ENCODE assay signal across 11 mouse cellular contexts in genomic region chr1:106666140-106667088, GRCm38 (mm10). TPM values are rescaled to one million over a fixed set of nuclear protein-coding genes. Genes with fewer than 3 reads are reported as not detected.
DNase-seq lines count a peak whose midpoint lies in the region; ATAC-seq and TF ChIP-seq lines count a peak whose summit lies in the region.
"Had no signal": no experiment of that assay in that cellular context is flagged by ENCODE, and none has a peak within 500 bp of the region (broad histone marks: within the 10 kb centered on the region; RNA-seq: fewer than 3 reads in every experiment).

No protein-coding gene starts in this region.

- no peak for TF ChIP-seq CTCF in heart, postnatal 0 days (IDR thresholded peaks at IDR 0.05; ENCODE audit: low read depth)

- H3K27me3 ChIP-seq in heart, embryonic 12.5 days (replicated peaks), result no peaks in the 10 kb centered on the region
- no peaks in the 10 kb centered on the region for H3K27me3 ChIP-seq in lung, embryonic 16.5 days (ENCODE audit: control insufficient read depth, insufficient read depth, low read depth, low read length)
- H3K27me3 ChIP-seq in heart, postnatal 0 days (ENCODE audit: control insufficient read depth, insufficient read depth, low read length), result no peaks in the 10 kb centered on the region
- no peaks in the 10 kb centered on the region for H3K27me3 ChIP-seq in liver, embryonic 12.5 days (replicated peaks)
- H3K27me3 ChIP-seq: limb, embryonic 12.5 days had no signal

- no peak overlapping the region for H3K4me3 ChIP-seq in heart, embryonic 12.5 days
- no peak overlapping the region for H3K4me3 ChIP-seq in lung, embryonic 16.5 days (ENCODE audit: low read length)
- no peak overlapping the region for H3K4me3 ChIP-seq in heart, postnatal 0 days (ENCODE audit: low read depth, low read length)
- H3K4me3 ChIP-seq in liver, embryonic 12.5 days, result no peak overlapping the region
- H3K4me3 ChIP-seq: limb, embryonic 12.5 days had no signal

- H3K27ac ChIP-seq in heart, embryonic 12.5 days (ENCODE audit: poor library complexity, severe bottlenecking), result no peak overlapping the region
- no peak overlapping the region for H3K27ac ChIP-seq in lung, embryonic 16.5 days (ENCODE audit: low read length)
- 0 out of 2 replicates have a peak overlapping the region, but pooled peaks have one; percentile 11 for H3K27ac ChIP-seq in heart, postnatal 0 days (ENCODE audit: low read depth)
- H3K27ac ChIP-seq in liver, embryonic 12.5 days, result no peak overlapping the region
- H3K27ac ChIP-seq: limb, embryonic 12.5 days had no signal

- no peak overlapping the region for H3K4me2 ChIP-seq in heart, embryonic 12.5 days
- no peak overlapping the region for H3K4me2 ChIP-seq in lung, embryonic 16.5 days (ENCODE audit: low read depth, low read length)
- no peak overlapping the region for H3K4me2 ChIP-seq in heart, postnatal 0 days (ENCODE audit: low read depth, low read length)
- H3K4me2 ChIP-seq in liver, embryonic 12.5 days, result no peak overlapping the region
- H3K4me2 ChIP-seq: limb, embryonic 12.5 days had no signal

- H3K36me3 ChIP-seq in heart, embryonic 12.5 days, result no peaks in the 10 kb centered on the region
- no peaks in the 10 kb centered on the region for H3K36me3 ChIP-seq in lung, embryonic 16.5 days (ENCODE audit: control insufficient read depth, insufficient read depth, low read length)
- H3K36me3 ChIP-seq in heart, postnatal 0 days (replicated peaks; ENCODE audit: control insufficient read depth, insufficient read depth, low read length), result no peaks in the 10 kb centered on the region
- no peaks in the 10 kb centered on the region for H3K36me3 ChIP-seq in liver, embryonic 12.5 days
- H3K36me3 ChIP-seq: limb, embryonic 12.5 days had no signal

- peaks cover 19% of the 10 kb centered on the region for H3K4me1 ChIP-seq in heart, embryonic 12.5 days (replicated peaks)
- no peaks in the 10 kb centered on the region; the same call in 1 of the 2 replicates for H3K4me1 ChIP-seq in lung, embryonic 16.5 days (replicated peaks; ENCODE audit: control insufficient read depth, insufficient read depth, low read length)
- peaks cover 13% of the 10 kb centered on the region for H3K4me1 ChIP-seq in heart, postnatal 0 days (ENCODE audit: control insufficient read depth, insufficient read depth)
- peaks cover 3% of the 10 kb centered on the region; the same call in 1 of the 2 replicates for H3K4me1 ChIP-seq in liver, embryonic 12.5 days

- intact Hi-C loops in heart, postnatal 25 days (cut with DNase I), result no loop called here

- DNase-seq in heart, postnatal 25 days (ENCODE audit: low spot score), result no peak
- DNase-seq in lung, postnatal 25 days (ENCODE audit: low spot score), result no peak
- DNase-seq in heart, postnatal 0 days (ENCODE audit: low spot score), result no peak
- no peak for DNase-seq in right cerebral cortex, postnatal 4 days
- DNase-seq: cerebellum, adult 2 months; gastrocnemius, postnatal 14 days had no signal

- no peaks in the 10 kb centered on the region for H3K9me3 ChIP-seq in heart, embryonic 12.5 days (replicated peaks)
- H3K9me3 ChIP-seq in lung, embryonic 16.5 days (ENCODE audit: control insufficient read depth, low read length), result no peaks in the 10 kb centered on the region
- H3K9me3 ChIP-seq in heart, postnatal 0 days (replicated peaks; ENCODE audit: control insufficient read depth, low read length), result no peaks in the 10 kb centered on the region
- H3K9me3 ChIP-seq in liver, embryonic 12.5 days (replicated peaks), result no peaks in the 10 kb centered on the region
- H3K9me3 ChIP-seq: limb, embryonic 12.5 days had no signal

- TF ChIP-seq EP300 in heart, postnatal 0 days (IDR thresholded peaks at IDR 0.05; ENCODE audit: low read depth), result no peak

- H3K9ac ChIP-seq in heart, embryonic 12.5 days, result no peak overlapping the region
- H3K9ac ChIP-seq in lung, embryonic 16.5 days (ENCODE audit: low read length), result no peak overlapping the region
- H3K9ac ChIP-seq in heart, postnatal 0 days (replicated peaks; ENCODE audit: low read depth, low read length), result no peak overlapping the region
- no peak overlapping the region for H3K9ac ChIP-seq in liver, embryonic 12.5 days
- H3K9ac ChIP-seq: limb, embryonic 12.5 days had no signal

- 33% methylated on average over 8 of the region's 8 CpGs for WGBS in heart, embryonic 12.5 days
- WGBS in lung, embryonic 16.5 days, result 35% methylated on average over 8 of the region's 8 CpGs
- WGBS in heart, postnatal 0 days, result 29% methylated on average over 8 of the region's 8 CpGs
- WGBS in liver, embryonic 12.5 days (ENCODE audit: insufficient replicate concordance), result 43% methylated on average over 8 of the region's 8 CpGs

- ATAC-seq in heart, embryonic 12.5 days (ENCODE audit: insufficient number of reproducible peaks, low FRiP score), result peak; percentile 45; the same call in 1 of the 2 replicates
- peak; percentile 38; the same call in 1 of the 2 replicates for ATAC-seq in lung, embryonic 16.5 days (ENCODE audit: low read depth)
- no peak for ATAC-seq in heart, postnatal 0 days (ENCODE audit: insufficient read depth, low read depth)
- peak; percentile 32; the same call in 1 of the 2 replicates for ATAC-seq in liver, embryonic 12.5 days
- ATAC-seq: intestine, postnatal 0 days had no signal

RNA-seq across cellular contexts. Expression of gene Bcl2, which starts 47.7 kb away (rescaled TPM):
- 8.8 and 9.9 TPM in 2 replicates for polyA plus RNA-seq in heart, embryonic 12.5 days (2016; fragmentation: Nextera tagmentation; extraction: Ambion mirVana)
- total RNA-seq in heart, postnatal 25 days (2021), result 1 to 10 TPM; 3.7 to 4.4 TPM
- polyA plus RNA-seq in lung, embryonic 16.5 days (2015; fragmentation: Nextera tagmentation; extraction: Ambion mirVana), result 18.5 and 19.7 TPM in 2 replicates
- total RNA-seq in heart, postnatal 0 days (2014; rRNA removed; ENCODE audit: low replicate concordance), result 3.3 and 5.6 TPM in 2 replicates
- 3.6 and 3.7 TPM in 2 replicates for polyA plus RNA-seq in heart, postnatal 0 days (2015; fragmentation: Nextera tagmentation; extraction: Ambion mirVana)
- 2.0 and 2.4 TPM in 2 replicates for polyA plus RNA-seq in liver, embryonic 12.5 days (2016; fragmentation: Nextera tagmentation; extraction: Ambion mirVana)
